Mouse (Mus musculus): ENCODE measurements at regions not wholly inside any gene's neighbourhood (a gene's known extent, or its start where the extent isn't known, plus 50 kb on each side); places are given as distances from the start of the nearest gene placed in this dataset.
"Not testable (repeated sequence)": the region's sequence is repeated elsewhere in the genome, so short reads cannot be mapped to it uniquely, and the experiment has no call there.

DNA sequence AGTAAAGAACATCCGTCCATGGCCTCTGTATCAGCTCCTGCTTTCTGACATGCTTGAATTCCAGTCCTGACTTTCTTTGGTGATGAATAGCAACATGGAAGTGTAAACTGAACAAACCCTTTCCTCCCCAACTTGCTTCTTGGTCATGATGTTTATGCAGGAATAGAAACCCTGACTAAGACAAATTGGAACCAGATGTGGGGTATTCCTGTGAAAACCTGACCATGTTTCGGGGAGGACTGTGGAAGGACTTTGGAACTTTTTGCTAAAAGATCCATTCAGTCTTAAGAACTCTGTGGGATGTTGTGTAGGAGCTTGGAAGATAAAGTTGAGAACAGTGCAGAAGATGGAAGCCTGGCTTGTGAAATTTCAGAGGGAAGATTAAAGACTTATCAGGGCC lies 410.0 kb downstream of the Kif2b start:
- not testable (repeated sequence) for TF ChIP-seq CTCF (conservative IDR thresholded peaks at IDR 0.05; ENCODE audit: low read length); NANOG (IDR thresholded peaks at IDR 0.05; ENCODE audit: borderline replicate concordance, low read length)

All from E14TG2a.4 (cell line).